Mouse (Mus musculus) T-helper 1 cell (primary cell): ENCODE measurements at regions not wholly inside any gene's neighbourhood (a gene's known extent, or its start where the extent isn't known, plus 50 kb on each side); places are given as distances from the start of the nearest gene placed in this dataset.

Experiments used
- in situ Hi-C: fragments of 300-600 bp; cut with MboI, MseI; formaldehyde crosslinking; loops from one replicate; pipeline ENCODE4 v1.15.1; 2025; ENCODE audit warnings: high pct_unique_total_duplicates

DNA sequence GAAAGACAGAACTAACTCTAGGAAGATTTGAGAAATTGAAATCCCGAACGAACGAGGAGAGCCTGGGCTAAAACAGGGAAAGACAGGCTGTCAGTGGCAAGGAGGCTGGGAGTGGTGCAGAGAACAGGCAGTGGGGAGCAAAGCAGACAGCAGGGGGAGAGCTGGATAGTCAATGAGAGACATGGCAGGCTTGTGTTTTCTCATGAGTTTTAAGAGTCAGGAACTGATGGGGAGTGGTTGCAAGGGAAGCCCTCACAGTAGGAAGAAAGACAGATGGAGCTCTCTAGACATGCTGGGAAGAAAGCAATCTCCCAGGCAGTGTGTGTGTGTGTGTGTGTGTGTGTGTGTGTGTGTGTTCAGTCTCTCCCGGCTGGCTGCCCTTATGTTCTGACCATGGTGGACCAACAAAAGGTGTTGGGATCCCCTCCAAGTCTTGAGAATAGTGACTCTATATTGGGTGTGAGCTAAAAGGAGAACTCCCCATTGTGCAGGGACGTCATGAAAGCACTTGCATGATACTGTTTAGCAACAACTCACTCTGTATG, 577.9 kb downstream of the Plcl1 start:
- in situ Hi-C loops: no loop called here

DNA sequence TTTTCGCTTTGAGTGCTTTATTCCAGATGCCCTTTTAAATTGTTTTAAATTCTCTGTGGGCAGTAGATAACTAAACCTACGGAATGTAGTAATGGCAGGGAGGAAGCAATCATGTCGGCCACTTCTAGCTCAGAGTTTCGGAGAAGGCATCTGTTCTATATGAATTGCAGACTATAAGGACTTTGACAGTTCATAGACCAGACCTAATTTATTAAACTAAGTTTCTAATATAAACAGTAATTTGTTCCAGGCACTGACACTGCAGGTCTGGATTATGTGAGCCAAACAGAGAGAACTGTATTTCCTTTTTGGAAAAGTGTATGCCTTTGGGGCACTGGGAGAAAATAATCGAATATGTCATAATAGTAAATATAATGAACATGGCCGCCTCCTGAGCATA, 591.4 kb downstream of the Plcl1 start:
- in situ Hi-C loops: no loop called here
